Mouse (Mus musculus) embryonic facial prominence, embryonic 11.5 days (tissue): ENCODE results near the gene Gtf2a1l. TPM values are rescaled to one million over a fixed set of nuclear protein-coding genes. Genes with fewer than 3 reads are reported as not detected.
A peak's percentile ranks its signal among the peaks of the same experiment; 100 is the strongest.

Experiments used
- ATAC-seq: fragments of 200-750 bp; cut with Nextera tagmentation; replicated peaks from 2 replicates; pipeline ENCODE4 v1.8.0; 2017; ENCODE audit warnings: low read depth; ENCODE audit not compliant: insufficient number of reproducible peaks, low FRiP score, low TSS enrichment
- DNase-seq: peaks from one replicate; pipeline ENCODE4 v3.0.0-alpha.2; 2015; ENCODE audit warnings: low spot score
- H3K27ac ChIP-seq: fragments of 300-500 bp; sonication (generic); replicated peaks from 2 replicates; pipeline ENCODE4 v1.5.1; 2014; ENCODE audit warnings: mild to moderate bottlenecking, low read depth, low read length, control low read depth
- H3K27me3 ChIP-seq: fragments of 300-500 bp; sonication (generic); 2 replicates; pipeline ENCODE4 v1.6.1; 2014; ENCODE audit warnings: mild to moderate bottlenecking, low read length, moderate library complexity, mixed read lengths; ENCODE audit not compliant: control insufficient read depth, insufficient read depth
- H3K36me3 ChIP-seq: fragments of 300-500 bp; sonication (generic); replicated peaks from 2 replicates; pipeline ENCODE4 v1.6.1; 2014; ENCODE audit warnings: low read depth, mild to moderate bottlenecking, low read length, moderate library complexity, mixed read lengths; ENCODE audit not compliant: control insufficient read depth, insufficient read depth
- H3K4me1 ChIP-seq: fragments of 300-500 bp; sonication (generic); 2 replicates; pipeline ENCODE4 v1.6.1; 2014; ENCODE audit warnings: low read length, mixed read lengths; ENCODE audit not compliant: control insufficient read depth, insufficient read depth
- H3K4me2 ChIP-seq: fragments of 300-500 bp; sonication (generic); 2 replicates; pipeline ENCODE4 v1.6.1; 2014; ENCODE audit warnings: low read depth, mild to moderate bottlenecking, control low read depth, low read length, moderate library complexity
- H3K4me3 ChIP-seq: fragments of 300-500 bp; sonication (generic); 2 replicates; pipeline ENCODE4 v1.5.1; 2014; ENCODE audit warnings: low read depth, low read length, control low read depth
- H3K9ac ChIP-seq: fragments of 300-500 bp; sonication (generic); replicated peaks from 2 replicates; pipeline ENCODE4 v1.6.1; 2014; ENCODE audit warnings: mild to moderate bottlenecking, control low read depth, low read length
- H3K9me3 ChIP-seq: fragments of 300-500 bp; sonication (generic); replicated peaks from 2 replicates; pipeline ENCODE4 v1.6.1; 2016; ENCODE audit warnings: mild to moderate bottlenecking, low read length, inconsistent platforms, mixed read lengths; ENCODE audit not compliant: control insufficient read depth
- WGBS: fragments of 180-500 bp; shearing (Covaris S2); extraction: QIAGEN DNeasy Blood & Tissue Kit; methylation state at CpG from one replicate; pipeline ENCODE4 v1.1.7; 2014; 5-methylcytosine and 5-hydroxymethylcytosine counted together
- polyA plus RNA-seq: library from polyadenylated mRNA; unstranded; fragments of >200 nt; fragmentation: Nextera tagmentation; extraction: Ambion mirVana; gene quantifications from 2 replicates; pipeline ENCODE4 v1.2.1, GENCODE M21; 2014

Gtf2a1l gene
- polyA plus RNA-seq, 1 experiment from 2014 or later: not detected

- Histone ChIP-seq H3K4me1 (no peaks in the 10 kb centered on the region; the same call in 1 of the 2 replicates), H3K4me2 (no peak overlapping the region), H3K4me3 (no peak overlapping the region), H3K27me3 (no peaks in the 10 kb centered on the region), H3K36me3 (no peaks in the 10 kb centered on the region), H3K9ac (no peak overlapping the region), H3K27ac (no peak overlapping the region), H3K9me3 (no peaks in the 10 kb centered on the region)
- WGBS: 35% methylated on average over 5 of the region's 5 CpGs
- peak; percentile 41 for ATAC-seq
- DNase-seq: no peak
These were observed 95.1 kb downstream of the Gtf2a1l start for GRCm38 (mm10) chr17:88763396-88764135.

GRCm38 (mm10) chr17:88764136-88764485, 95.7 kb downstream of the Gtf2a1l start:
- 41% methylated on average over 3 of the region's 3 CpGs for WGBS
- Histone ChIP-seq H3K4me2 (no peak overlapping the region), H3K4me1 (no peaks in the 10 kb centered on the region; the same call in 1 of the 2 replicates), H3K9me3 (no peaks in the 10 kb centered on the region), H3K36me3 (no peaks in the 10 kb centered on the region), H3K27me3 (no peaks in the 10 kb centered on the region), H3K9ac (no peak overlapping the region), H3K27ac (no peak overlapping the region), H3K4me3 (no peak overlapping the region)
- ATAC-seq (peak; percentile 90), DNase-seq (peak; percentile 47)

Other genes starting within 250 kb of the Gtf2a1l start
- gene Foxn2, start 227.9 kb upstream of the Gtf2a1l start, polyA plus RNA-seq: 8.0 and 9.3 TPM in 2 replicates
- gene Ppp1r21, start 138.5 kb upstream of the Gtf2a1l start, polyA plus RNA-seq: 25.1 and 25.4 TPM in 2 replicates
- gene Ston1, start 71.0 kb upstream of the Gtf2a1l start, polyA plus RNA-seq: 5.1 and 6.2 TPM in 2 replicates
- 0.07 TPM in 1 of 2 replicates, not detected in the other for gene Lhcgr, start 123.3 kb downstream of the Gtf2a1l start, polyA plus RNA-seq